Mouse (Mus musculus): Measurements from ENCODE around the gene Ing2. TPM values are rescaled to one million over a fixed set of nuclear protein-coding genes. Genes with fewer than 3 reads are reported as not detected.

Gene Ing2
- total and polyA plus RNA-seq, 3 experiments = 7.2 to 22.0 (median 16.8) TPM

GRCm38 (mm10) chr8:47689704-47690326 lies 14.5 kb upstream of the Ing2 start:
- dilution Hi-C loops (cut with MboI; ENCODE audit: extremely low pct_ligation_motif_present, extremely low pct_unique_long_range_greater_than_20kb, low sequenced_read_pairs) = no loop called here
- H3K36me3 ChIP-seq (replicated peaks in 1 of 2; ENCODE audit: control insufficient read depth in 1 of 2, insufficient read depth in 1 of 2, low read length in 1 of 2) = no peaks in the 10 kb centered on the region
- H3K4me2 ChIP-seq (ENCODE audit: insufficient read depth, low read depth, poor library complexity, severe bottlenecking) = no peak overlapping the region
- H3K4me1 ChIP-seq (ENCODE audit: control insufficient read depth in 1 of 2, insufficient read depth in 2 of 2) = peaks cover 2 to 10% of the 10 kb centered on the region in 2 experiments; a peak in 3 of 4 replicates
- TF ChIP-seq RAD21 (IDR thresholded peaks at IDR 0.05; ENCODE audit: low read depth, low read length) = peak; percentile 31
- TF ChIP-seq SMC3 (IDR thresholded peaks at IDR 0.05; ENCODE audit: low read depth, low read length) = peak; percentile 28
- no peak for TF ChIP-seq ZNF384 (IDR thresholded peaks at IDR 0.05; ENCODE audit: low read depth, low read length)
- peak; percentile 86 for TF ChIP-seq MAFK (IDR thresholded peaks at IDR 0.05; ENCODE audit: insufficient replicate concordance, low read length)
- TF ChIP-seq TCF12 (IDR thresholded peaks at IDR 0.05; ENCODE audit: low read depth, low read length) = no peak
- TF ChIP-seq CTCF (conservative IDR thresholded peaks at IDR 0.05 in 1 of 2, IDR thresholded peaks at IDR 0.05 in 1 of 2; ENCODE audit: low read depth in 2 of 2, low read length in 2 of 2) = peak; percentile 16 to 62; a peak in 3 of 4 replicates
- DNase-seq (ENCODE audit: extremely low read depth) = peak; percentile 77
- in situ Hi-C loops (cut with MboI; ENCODE audit: low pct_ligation_motif_present, low pct_unique_long_range_greater_than_20kb, low sequenced_read_pairs) = loop anchor here (25.0 kb wide), 1 partner anchor 303 kb away; no protein-coding TSS in a partner anchor
- H3K27ac ChIP-seq (ENCODE audit: insufficient read depth, low read depth) = no peak overlapping the region
- H3K27me3 ChIP-seq (replicated peaks) = peaks cover 5% of the 10 kb centered on the region
- H3K9me3 ChIP-seq (replicated peaks; ENCODE audit: low read length) = peaks cover 8% of the 10 kb centered on the region
- H3K79me2 ChIP-seq (replicated peaks; ENCODE audit: control insufficient read depth, extremely low read depth, insufficient read depth, poor library complexity, severe bottlenecking) = no peaks in the 10 kb centered on the region
- no peak overlapping the region for H3K9ac ChIP-seq (ENCODE audit: insufficient read depth, low read depth)
- no peak overlapping the region for H3K4me3 ChIP-seq (replicated peaks in 1 of 3; ENCODE audit: low read depth in 2 of 3, low read length in 2 of 3, poor library complexity in 1 of 3)

- no peak for DNase-seq (ENCODE audit: extremely low read depth)
Observed at GRCm38 (mm10) chr8:47684441-47684840, 9.1 kb upstream of the Ing2 start.

GRCm38 (mm10) chr8:47683994-47684393 lies 8.6 kb upstream of the Ing2 start:
- H3K9ac ChIP-seq (ENCODE audit: insufficient read depth, low read depth) = no peak overlapping the region
- DNase-seq (ENCODE audit: extremely low read depth) = no peak
- no peaks in the 10 kb centered on the region for H3K9me3 ChIP-seq (replicated peaks; ENCODE audit: low read length)
- in situ Hi-C loops (cut with MboI; ENCODE audit: low pct_ligation_motif_present, low pct_unique_long_range_greater_than_20kb, low sequenced_read_pairs) = loop anchor here (25.0 kb wide), 1 partner anchor 297 kb away; no protein-coding TSS in a partner anchor
- H3K79me2 ChIP-seq (replicated peaks; ENCODE audit: control insufficient read depth, extremely low read depth, insufficient read depth, poor library complexity, severe bottlenecking) = no peaks in the 10 kb centered on the region
- no peak overlapping the region for H3K27ac ChIP-seq (ENCODE audit: insufficient read depth, low read depth)
- TF ChIP-seq JUN (IDR thresholded peaks at IDR 0.05; ENCODE audit: insufficient read depth, low read depth, low read length) (no peak), MAX (IDR thresholded peaks at IDR 0.05; ENCODE audit: low read length) (no peak), ZMIZ1 (IDR thresholded peaks at IDR 0.05; ENCODE audit: low read depth, low read length) (no peak), MAZ (IDR thresholded peaks at IDR 0.05; ENCODE audit: low read depth, low read length) (no peak), POLR2A (IDR thresholded peaks at IDR 0.05; ENCODE audit: low read depth, low read length) (no peak), PAX5 (IDR thresholded peaks at IDR 0.05; ENCODE audit: low read length) (no peak), MYC (IDR thresholded peaks at IDR 0.05; ENCODE audit: low read depth, low read length) (no peak), SMC3 (IDR thresholded peaks at IDR 0.05; ENCODE audit: low read depth, low read length) (no peak), EP300 (IDR thresholded peaks at IDR 0.05; ENCODE audit: low read length) (no peak), CHD2 (IDR thresholded peaks at IDR 0.05; ENCODE audit: low read length) (no peak), USF1 (IDR thresholded peaks at IDR 0.05; ENCODE audit: low read depth, low read length) (no peak), ELF1 (IDR thresholded peaks at IDR 0.05; ENCODE audit: low read depth, low read length) (no peak), TCF12 (IDR thresholded peaks at IDR 0.05; ENCODE audit: low read depth, low read length) (no peak), E2F4 (IDR thresholded peaks at IDR 0.05; ENCODE audit: insufficient replicate concordance, low read depth, low read length) (no peak)
- no peak overlapping the region for H3K4me2 ChIP-seq (ENCODE audit: insufficient read depth, low read depth, poor library complexity, severe bottlenecking)
- H3K4me1 ChIP-seq (ENCODE audit: control insufficient read depth in 1 of 2, insufficient read depth in 2 of 2) = no peaks in the 10 kb centered on the region
- no peak overlapping the region for H3K4me3 ChIP-seq (replicated peaks in 1 of 3; ENCODE audit: low read depth in 2 of 3, low read length in 2 of 3, poor library complexity in 1 of 3)
- H3K27me3 ChIP-seq (replicated peaks) = peaks cover 2% of the 10 kb centered on the region
- peaks cover 0 to 3% of the 10 kb centered on the region in 2 experiments for H3K36me3 ChIP-seq (replicated peaks in 1 of 2; ENCODE audit: control insufficient read depth in 1 of 2, insufficient read depth in 1 of 2, low read length in 1 of 2)
- dilution Hi-C loops (cut with MboI; ENCODE audit: extremely low pct_ligation_motif_present, extremely low pct_unique_long_range_greater_than_20kb, low sequenced_read_pairs) = no loop called here

More at GRCm38 (mm10) chr8:47684441-47684840, 9.1 kb upstream of the Ing2 start:
- in situ Hi-C loops (cut with MboI; ENCODE audit: low pct_ligation_motif_present, low pct_unique_long_range_greater_than_20kb, low sequenced_read_pairs) (loop anchor here (25.0 kb wide), 1 partner anchor 297 kb away; no protein-coding TSS in a partner anchor), dilution Hi-C loops (cut with MboI; ENCODE audit: extremely low pct_ligation_motif_present, extremely low pct_unique_long_range_greater_than_20kb, low sequenced_read_pairs) (no loop called here)
- H3K36me3 ChIP-seq (replicated peaks in 1 of 2; ENCODE audit: control insufficient read depth in 1 of 2, insufficient read depth in 1 of 2, low read length in 1 of 2) = peaks cover 0 to 3% of the 10 kb centered on the region in 2 experiments
- no peaks in the 10 kb centered on the region for H3K4me1 ChIP-seq (ENCODE audit: control insufficient read depth in 1 of 2, insufficient read depth in 2 of 2)
- H3K79me2 ChIP-seq (replicated peaks; ENCODE audit: control insufficient read depth, extremely low read depth, insufficient read depth, poor library complexity, severe bottlenecking) = no peaks in the 10 kb centered on the region
- TF ChIP-seq GABPA (IDR thresholded peaks at IDR 0.05; ENCODE audit: insufficient replicate concordance, low read depth, low read length) = no peak
- TF ChIP-seq ELF1 (IDR thresholded peaks at IDR 0.05; ENCODE audit: low read depth, low read length) = no peak
- TF ChIP-seq USF2 (conservative IDR thresholded peaks at IDR 0.05; ENCODE audit: low read depth, low read length) = no peak
- TF ChIP-seq ZC3H11A (IDR thresholded peaks at IDR 0.05; ENCODE audit: low read depth, low read length) = no peak
- TF ChIP-seq IRF4 (IDR thresholded peaks at IDR 0.05; ENCODE audit: low read depth, low read length) = no peak
- no peak for TF ChIP-seq MYC (IDR thresholded peaks at IDR 0.05; ENCODE audit: low read depth, low read length)
- no peak for TF ChIP-seq USF1 (IDR thresholded peaks at IDR 0.05; ENCODE audit: low read depth, low read length)
- no peak for TF ChIP-seq TCF12 (IDR thresholded peaks at IDR 0.05; ENCODE audit: low read depth, low read length)
- no peak for TF ChIP-seq MAFK (IDR thresholded peaks at IDR 0.05; ENCODE audit: insufficient replicate concordance, low read length)
- TF ChIP-seq ZNF384 (IDR thresholded peaks at IDR 0.05; ENCODE audit: low read depth, low read length) = no peak
- TF ChIP-seq TBP (conservative IDR thresholded peaks at IDR 0.05; ENCODE audit: low read depth, low read length) = no peak
- peaks cover 3% of the 10 kb centered on the region for H3K9me3 ChIP-seq (replicated peaks; ENCODE audit: low read length)
- H3K4me2 ChIP-seq (ENCODE audit: insufficient read depth, low read depth, poor library complexity, severe bottlenecking) = no peak overlapping the region
- peaks cover 2% of the 10 kb centered on the region for H3K27me3 ChIP-seq (replicated peaks)
- H3K27ac ChIP-seq (ENCODE audit: insufficient read depth, low read depth) = no peak overlapping the region
- H3K4me3 ChIP-seq (replicated peaks in 1 of 3; ENCODE audit: low read depth in 2 of 3, low read length in 2 of 3, poor library complexity in 1 of 3) = no peak overlapping the region
- H3K9ac ChIP-seq (ENCODE audit: insufficient read depth, low read depth) = no peak overlapping the region

Measured in CH12.LX (cell line).